ENCODE assay signal across 8 mouse cellular contexts in genomic region chr19:43524187-43525103, GRCm38 (mm10). TPM values are rescaled to one million over a fixed set of nuclear protein-coding genes. Genes with fewer than 3 reads are reported as not detected.
DNase-seq lines count a peak whose midpoint lies in the region; ATAC-seq lines count a peak whose summit lies in the region.

Gene Got1 (minus strand): TSS chr19:43524605.

- no peaks in the 10 kb centered on the region for H3K36me3 ChIP-seq in heart, embryonic 10.5 days
- H3K36me3 ChIP-seq in kidney, embryonic 15.5 days = no peaks in the 10 kb centered on the region

- peak within 1 kb of the TSS; percentile 60 for H3K9ac ChIP-seq in kidney, embryonic 15.5 days

- peak within 1 kb of the TSS; percentile 93 for H3K27ac ChIP-seq in heart, embryonic 10.5 days
- peak within 1 kb of the TSS; percentile 79 for H3K27ac ChIP-seq in kidney, embryonic 15.5 days

- no peaks in the 10 kb centered on the region for H3K9me3 ChIP-seq in heart, embryonic 10.5 days
- H3K9me3 ChIP-seq in kidney, embryonic 15.5 days (replicated peaks) = no peaks in the 10 kb centered on the region

- peaks cover 49% of the 10 kb centered on the region for H3K4me1 ChIP-seq in heart, embryonic 10.5 days
- peaks cover 40% of the 10 kb centered on the region for H3K4me1 ChIP-seq in kidney, embryonic 15.5 days

- H3K27me3 ChIP-seq in heart, embryonic 10.5 days (ENCODE audit: insufficient read depth, poor library complexity, severe bottlenecking) = no peaks in the 10 kb centered on the region
- H3K27me3 ChIP-seq in kidney, embryonic 15.5 days = peaks cover 12% of the 10 kb centered on the region

- H3K4me2 ChIP-seq in kidney, embryonic 15.5 days = peak within 1 kb of the TSS; percentile 81

- under 1% methylated on average over 58 of the region's 58 CpGs for WGBS in heart, embryonic 10.5 days
- WGBS in kidney, embryonic 15.5 days = under 1% methylated on average over 58 of the region's 58 CpGs

- peak; percentile 92 to 95 for DNase-seq in B cell, adult 2 months
- peak; percentile 100 for DNase-seq in brain, adult 2 months (ENCODE audit: low read depth, low spot score)
- peak; percentile 99 for DNase-seq in heart, embryonic 10.5 days (ENCODE audit: low spot score)
- peak; percentile 94 for DNase-seq in liver
- peak; percentile 90 to 92 for DNase-seq in spleen, postnatal 4 days (ENCODE audit: low spot score in 2 of 2)

- ATAC-seq in erythroblast, adult 5-6 weeks (replicated peaks; ENCODE audit: low FRiP score, poor library complexity, severe bottlenecking) = peak; percentile 98
- peak; percentile 99 for ATAC-seq in kidney, embryonic 15.5 days (replicated peaks; ENCODE audit: low FRiP score)
- ATAC-seq in monocyte, adult 5-6 weeks (replicated peaks; ENCODE audit: insufficient number of reproducible peaks, low FRiP score, low TSS enrichment, poor library complexity, severe bottlenecking) = peak; percentile 92

- peak within 1 kb of the TSS; percentile 73 for H3K4me3 ChIP-seq in heart, embryonic 10.5 days
- H3K4me3 ChIP-seq in kidney, embryonic 15.5 days (replicated peaks) = peak within 1 kb of the TSS; percentile 77

RNA-seq across cellular contexts. Expression of gene Got1, which starts in this region (rescaled TPM):
- 4.6 and 6.5 TPM in 2 replicates for total RNA-seq in erythroblast, adult 5-6 weeks (2015; ENCODE audit: low replicate concordance)
- 7.2 and 8.2 TPM in 2 replicates for total RNA-seq in erythroblast, adult 5-6 weeks (2017; ENCODE audit: low replicate concordance)
- 119 and 176 TPM in 2 replicates for polyA plus RNA-seq in heart, embryonic 10.5 days (2016; fragmentation: Nextera tagmentation; extraction: Ambion mirVana)
- 57.8 and 59.0 TPM in 2 replicates for polyA plus RNA-seq in kidney, embryonic 15.5 days (2015; fragmentation: Nextera tagmentation; extraction: Ambion mirVana)
- 8.9 to 15.1 TPM (median 11.3 TPM) in 3 replicates for total RNA-seq in monocyte, adult 5-6 weeks (2017)

Comparison
In these comparisons a context has a peak if more than half of its experiments do, and no peak if none do; other contexts are left out.
1. Peak in every context shown above with its lines: DNase-seq, ATAC-seq, H3K4me3 ChIP-seq and H3K27ac ChIP-seq.